Mouse (Mus musculus): Measurements from ENCODE around the gene Lysmd3. TPM values are rescaled to one million over a fixed set of nuclear protein-coding genes. Genes with fewer than 3 reads are reported as not detected.

Gene Lysmd3
- polyA plus RNA-seq, 1 experiment from 2014 or later = 30.2 TPM

DNA sequence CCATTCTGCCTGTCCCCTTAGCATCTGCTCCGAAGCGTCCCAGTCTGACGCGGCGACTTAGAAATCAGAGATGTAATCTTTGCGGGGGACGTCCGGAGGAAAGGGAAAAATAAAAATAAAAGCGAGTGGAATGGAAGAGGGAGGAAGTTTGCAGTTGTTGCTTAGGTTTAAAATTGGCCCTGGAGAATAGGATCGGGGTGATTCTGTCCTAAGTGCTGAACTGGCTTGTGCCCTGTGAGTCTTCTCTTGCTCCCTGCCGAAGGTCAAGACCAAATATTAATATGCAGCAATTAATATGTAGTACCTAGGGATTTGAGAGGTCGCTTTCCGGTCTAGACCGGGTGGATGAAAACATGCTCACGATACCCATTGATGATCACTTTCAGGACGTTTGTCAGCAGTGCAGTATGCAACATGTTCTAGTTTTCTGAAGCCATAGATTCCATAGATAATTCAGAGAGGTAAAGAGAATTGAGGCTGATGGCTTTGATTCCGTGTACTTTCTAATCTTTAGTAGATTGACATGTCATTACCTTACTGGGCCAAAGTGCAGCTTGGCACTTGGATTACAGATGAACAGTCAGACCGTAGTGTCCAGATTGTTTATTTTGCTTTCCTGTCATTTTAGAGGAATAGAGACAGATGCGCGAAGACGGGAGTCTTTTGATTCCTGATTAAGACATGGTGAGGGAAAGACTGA is 740 bp downstream of the Lysmd3 start:
- WGBS = 5% methylated on average over 21 of the region's 21 CpGs
- peak overlapping the region; percentile 73; the same call in 1 of the 2 replicates for H3K27ac ChIP-seq (ENCODE audit: low read length)
- no peaks in the 10 kb centered on the region for H3K9me3 ChIP-seq (ENCODE audit: control insufficient read depth, low read depth, low read length)
- H3K9ac ChIP-seq (replicated peaks; ENCODE audit: low read depth, low read length) = peak overlapping the region; percentile 59
- no peaks in the 10 kb centered on the region for H3K36me3 ChIP-seq (ENCODE audit: control insufficient read depth, insufficient read depth, low read length)
- peak overlapping the region; percentile 73 for H3K4me2 ChIP-seq (replicated peaks; ENCODE audit: low read depth, low read length)
- peak overlapping the region; percentile 71 for H3K4me3 ChIP-seq (ENCODE audit: low read depth, low read length)
- no peak for ATAC-seq (ENCODE audit: insufficient number of reproducible peaks, insufficient read depth, low FRiP score, low read depth)
- H3K4me1 ChIP-seq (ENCODE audit: control insufficient read depth, insufficient read depth, low read length) = peaks cover 3% of the 10 kb centered on the region; the same call in 1 of the 2 replicates
- H3K27me3 ChIP-seq (ENCODE audit: control insufficient read depth, insufficient read depth, low read length) = no peaks in the 10 kb centered on the region

DNA sequence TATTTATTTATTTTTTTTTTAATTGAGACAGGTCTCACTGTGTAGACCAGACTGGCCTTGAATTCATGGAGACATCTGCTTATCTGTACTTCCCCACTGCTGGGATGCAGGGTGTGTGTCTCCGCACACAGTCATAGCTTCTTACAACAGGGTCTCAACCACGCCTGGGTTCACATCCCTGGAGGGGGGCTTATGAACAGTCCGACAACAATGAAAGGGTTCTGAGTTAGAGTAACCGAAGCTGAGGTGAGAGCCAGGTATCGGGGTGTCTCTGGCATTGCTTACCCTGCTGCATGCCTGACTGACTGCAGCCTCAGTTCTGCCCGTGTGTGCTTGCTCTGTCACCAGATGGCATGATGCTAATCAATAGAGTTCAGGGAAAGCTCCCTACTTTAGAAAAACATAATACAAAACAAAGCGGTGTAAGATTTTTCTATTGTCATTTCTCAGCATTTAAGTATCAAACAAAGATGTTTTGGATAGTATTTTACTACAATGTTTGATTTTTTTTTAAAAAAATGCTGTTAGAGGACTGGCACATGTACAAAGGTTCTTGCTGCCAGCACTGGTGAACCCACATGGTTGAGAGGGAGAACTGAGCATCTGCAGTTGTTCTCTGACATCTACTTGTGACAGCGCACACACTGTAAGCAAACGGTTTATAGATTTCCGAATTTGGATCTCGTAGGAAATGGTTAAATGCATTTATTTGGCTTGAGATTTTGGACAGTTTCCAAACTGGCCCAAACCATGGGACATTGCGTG is 6.3 kb downstream of the Lysmd3 start:
- ATAC-seq (ENCODE audit: insufficient number of reproducible peaks, insufficient read depth, low FRiP score, low read depth) = 0 out of 2 replicates have a peak, but pooled peaks have one; percentile 33
- no peak overlapping the region for H3K9ac ChIP-seq (replicated peaks; ENCODE audit: low read depth, low read length)
- H3K4me2 ChIP-seq (replicated peaks; ENCODE audit: low read depth, low read length) = no peak overlapping the region
- H3K4me3 ChIP-seq (ENCODE audit: low read depth, low read length) = no peak overlapping the region
- peaks cover 28% of the 10 kb centered on the region for H3K36me3 ChIP-seq (ENCODE audit: control insufficient read depth, insufficient read depth, low read length)
- no peaks in the 10 kb centered on the region for H3K27me3 ChIP-seq (ENCODE audit: control insufficient read depth, insufficient read depth, low read length)
- peaks cover 3% of the 10 kb centered on the region; the same call in 1 of the 2 replicates for H3K4me1 ChIP-seq (ENCODE audit: control insufficient read depth, insufficient read depth, low read length)
- H3K27ac ChIP-seq (ENCODE audit: low read length) = no peak overlapping the region
- WGBS = 82% methylated on average over 12 of the region's 12 CpGs
- H3K9me3 ChIP-seq (ENCODE audit: control insufficient read depth, low read depth, low read length) = no peaks in the 10 kb centered on the region

DNA sequence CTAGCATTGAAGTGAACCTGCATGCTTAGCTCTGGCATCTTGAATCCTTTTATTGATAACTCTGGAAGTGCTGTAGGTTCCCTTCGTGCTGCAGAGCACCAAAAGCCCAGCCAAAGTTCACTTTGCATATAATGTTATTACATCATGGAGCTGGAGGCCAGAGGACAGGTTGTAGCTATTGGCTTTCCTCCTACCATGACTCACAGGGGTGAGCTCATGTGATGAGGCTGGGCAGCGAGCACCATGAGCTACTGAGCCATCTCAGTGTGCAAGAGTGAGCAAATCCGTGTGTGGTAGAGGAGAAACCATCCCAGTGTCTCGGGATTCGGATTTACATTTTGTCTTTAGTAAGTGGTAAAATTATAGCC is 6.9 kb downstream of the Lysmd3 start:
- ATAC-seq (ENCODE audit: insufficient number of reproducible peaks, insufficient read depth, low FRiP score, low read depth) = no peak
- Histone ChIP-seq H3K4me2 (replicated peaks; ENCODE audit: low read depth, low read length) (no peak overlapping the region), H3K4me3 (ENCODE audit: low read depth, low read length) (no peak overlapping the region), H3K27me3 (ENCODE audit: control insufficient read depth, insufficient read depth, low read length) (no peaks in the 10 kb centered on the region), H3K4me1 (ENCODE audit: control insufficient read depth, insufficient read depth, low read length) (peaks cover 2% of the 10 kb centered on the region; the same call in 1 of the 2 replicates), H3K36me3 (ENCODE audit: control insufficient read depth, insufficient read depth, low read length) (peaks cover 34% of the 10 kb centered on the region), H3K27ac (ENCODE audit: low read length) (no peak overlapping the region), H3K9me3 (ENCODE audit: control insufficient read depth, low read depth, low read length) (no peaks in the 10 kb centered on the region), H3K9ac (replicated peaks; ENCODE audit: low read depth, low read length) (no peak overlapping the region)
- WGBS = 87% methylated on average over 5 of the region's 5 CpGs

DNA sequence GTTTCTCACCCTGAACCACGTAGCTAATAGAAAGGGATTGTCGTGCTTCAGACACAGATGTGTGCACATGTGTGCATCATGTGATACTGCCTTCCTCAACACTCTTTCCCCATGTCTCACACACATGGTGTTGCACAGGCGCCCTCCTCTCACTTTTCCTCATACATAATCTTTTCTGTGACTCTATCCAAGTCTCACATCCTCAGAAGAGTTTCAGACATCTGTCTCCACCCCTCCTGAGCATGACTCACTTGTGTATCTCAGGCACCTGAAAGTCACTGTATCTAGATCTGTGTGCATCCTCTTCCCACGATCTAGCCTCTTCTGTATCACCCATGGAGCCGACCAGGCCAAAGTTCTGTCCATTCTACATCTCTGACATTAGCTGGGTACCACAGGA is 10.2 kb downstream of the Lysmd3 start:
- no peak for ATAC-seq (ENCODE audit: insufficient number of reproducible peaks, insufficient read depth, low FRiP score, low read depth)

DNA sequence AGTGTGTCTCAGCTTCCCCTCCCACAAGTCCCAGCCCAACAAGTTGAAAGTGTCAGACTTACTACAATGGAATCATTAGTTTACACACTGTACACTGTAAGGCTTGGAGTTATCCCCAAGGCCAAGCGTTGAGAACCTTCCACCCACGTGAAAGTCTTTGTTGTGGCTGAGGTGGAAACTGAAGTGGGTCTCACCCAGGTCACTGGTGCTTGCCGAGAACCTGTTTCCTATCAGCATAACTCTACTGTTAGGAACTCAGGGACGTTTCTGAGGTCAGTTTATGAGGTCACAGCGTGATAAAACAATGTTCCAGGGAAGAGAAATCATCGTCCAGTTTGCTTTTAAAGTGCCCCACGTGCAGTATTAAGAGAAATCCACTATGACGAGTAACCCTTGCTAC is 17.9 kb downstream of the Lysmd3 start:
- Histone ChIP-seq H3K4me3 (ENCODE audit: low read depth, low read length) (no peak overlapping the region), H3K9me3 (ENCODE audit: control insufficient read depth, low read depth, low read length) (no peaks in the 10 kb centered on the region), H3K36me3 (ENCODE audit: control insufficient read depth, insufficient read depth, low read length) (peaks cover 10% of the 10 kb centered on the region), H3K27ac (ENCODE audit: low read length) (no peak overlapping the region), H3K27me3 (ENCODE audit: control insufficient read depth, insufficient read depth, low read length) (no peaks in the 10 kb centered on the region), H3K4me1 (ENCODE audit: control insufficient read depth, insufficient read depth, low read length) (no peaks in the 10 kb centered on the region), H3K9ac (replicated peaks; ENCODE audit: low read depth, low read length) (no peak overlapping the region), H3K4me2 (replicated peaks; ENCODE audit: low read depth, low read length) (no peak overlapping the region)
- 70% methylated on average over 8 of the region's 8 CpGs for WGBS
- no peak for ATAC-seq (ENCODE audit: insufficient number of reproducible peaks, insufficient read depth, low FRiP score, low read depth)

More for the DNA sequence above, 10.2 kb downstream of the Lysmd3 start:
- Histone ChIP-seq H3K27me3 (ENCODE audit: control insufficient read depth, insufficient read depth, low read length) (no peaks in the 10 kb centered on the region), H3K4me1 (ENCODE audit: control insufficient read depth, insufficient read depth, low read length) (no peaks in the 10 kb centered on the region), H3K9ac (replicated peaks; ENCODE audit: low read depth, low read length) (no peak overlapping the region), H3K36me3 (ENCODE audit: control insufficient read depth, insufficient read depth, low read length) (peaks cover 40% of the 10 kb centered on the region), H3K9me3 (ENCODE audit: control insufficient read depth, low read depth, low read length) (no peaks in the 10 kb centered on the region), H3K27ac (ENCODE audit: low read length) (no peak overlapping the region), H3K4me3 (ENCODE audit: low read depth, low read length) (no peak overlapping the region), H3K4me2 (replicated peaks; ENCODE audit: low read depth, low read length) (no peak overlapping the region)
- 91% methylated on average over 5 of the region's 5 CpGs for WGBS

DNA sequence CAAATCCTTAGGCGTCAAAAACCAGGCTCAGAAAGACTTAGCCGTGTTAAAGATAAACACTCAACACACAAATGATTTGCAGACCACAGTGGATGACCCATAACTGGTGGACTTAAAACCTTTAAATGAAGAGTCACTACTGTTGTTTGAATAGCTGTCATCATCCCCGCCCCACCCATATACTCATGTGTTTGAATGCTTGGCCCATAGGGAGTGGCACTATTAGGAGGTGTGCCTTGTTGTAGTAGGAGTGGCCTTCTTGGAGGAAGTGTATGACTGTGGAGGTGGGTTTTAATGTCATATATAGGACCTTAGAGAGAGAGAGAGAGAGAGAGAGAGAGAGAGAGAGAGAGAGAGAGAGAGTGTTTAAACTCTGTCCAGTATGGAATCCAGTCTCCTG is 25.6 kb downstream of the Lysmd3 start:
- 81% methylated on average over 3 of the region's 3 CpGs for WGBS
- no peak for ATAC-seq (ENCODE audit: insufficient number of reproducible peaks, insufficient read depth, low FRiP score, low read depth)
- Histone ChIP-seq H3K4me1 (ENCODE audit: control insufficient read depth, insufficient read depth, low read length) (no peaks in the 10 kb centered on the region), H3K27ac (ENCODE audit: low read length) (no peak overlapping the region), H3K4me3 (ENCODE audit: low read depth, low read length) (no peak overlapping the region), H3K9ac (replicated peaks; ENCODE audit: low read depth, low read length) (no peak overlapping the region), H3K27me3 (ENCODE audit: control insufficient read depth, insufficient read depth, low read length) (no peaks in the 10 kb centered on the region), H3K9me3 (ENCODE audit: control insufficient read depth, low read depth, low read length) (no peaks in the 10 kb centered on the region), H3K36me3 (ENCODE audit: control insufficient read depth, insufficient read depth, low read length) (no peaks in the 10 kb centered on the region; the same call in 1 of the 2 replicates), H3K4me2 (replicated peaks; ENCODE audit: low read depth, low read length) (no peak overlapping the region)

DNA sequence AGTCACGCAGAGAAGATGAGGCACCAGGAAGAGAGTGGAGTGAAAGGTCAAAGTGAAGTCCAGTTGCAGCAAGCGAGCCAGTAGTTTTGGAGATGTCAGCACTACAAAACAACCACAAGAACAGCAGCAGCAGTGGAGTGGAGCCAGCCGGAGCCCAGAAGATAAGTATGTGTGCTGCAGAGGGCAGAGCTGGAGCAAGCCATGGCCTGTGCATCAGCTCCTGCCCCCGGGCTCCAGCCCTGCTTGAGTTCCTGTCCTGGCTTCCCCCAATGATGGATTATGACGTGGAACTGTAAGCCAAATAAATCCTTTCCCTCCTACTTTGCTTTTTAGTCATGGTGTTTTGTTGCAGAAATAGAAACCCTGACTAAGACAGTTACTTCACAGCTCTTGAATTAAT is 26.8 kb downstream of the Lysmd3 start:
- Histone ChIP-seq H3K4me3 (ENCODE audit: low read depth, low read length) (no peak overlapping the region), H3K27me3 (ENCODE audit: control insufficient read depth, insufficient read depth, low read length) (no peaks in the 10 kb centered on the region), H3K9ac (replicated peaks; ENCODE audit: low read depth, low read length) (no peak overlapping the region), H3K27ac (ENCODE audit: low read length) (no peak overlapping the region), H3K9me3 (ENCODE audit: control insufficient read depth, low read depth, low read length) (no peaks in the 10 kb centered on the region), H3K4me1 (ENCODE audit: control insufficient read depth, insufficient read depth, low read length) (no peaks in the 10 kb centered on the region), H3K36me3 (ENCODE audit: control insufficient read depth, insufficient read depth, low read length) (no peaks in the 10 kb centered on the region; the same call in 1 of the 2 replicates), H3K4me2 (replicated peaks; ENCODE audit: low read depth, low read length) (no peak overlapping the region)
- WGBS = 69% methylated on average over 5 of the region's 5 CpGs
- ATAC-seq (ENCODE audit: insufficient number of reproducible peaks, insufficient read depth, low FRiP score, low read depth) = no peak

DNA sequence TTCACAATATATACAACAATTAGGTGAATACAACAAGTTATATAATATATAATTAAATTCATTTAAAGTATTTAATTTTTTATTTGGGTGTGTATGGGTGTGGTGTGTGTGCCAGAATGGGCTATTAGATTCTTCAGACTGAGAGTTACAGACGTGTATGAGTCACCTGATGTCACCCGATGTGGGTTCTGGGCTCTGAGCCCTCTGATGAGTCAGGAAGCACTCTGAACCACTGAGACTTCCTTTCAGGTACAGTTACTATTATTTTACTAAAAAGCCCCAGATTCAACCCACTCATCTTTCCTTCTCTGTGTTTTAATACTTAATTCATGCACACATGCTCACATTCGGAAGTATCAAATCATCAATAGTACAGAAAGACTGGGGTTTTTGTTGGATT is 27.4 kb downstream of the Lysmd3 start:
- no peak overlapping the region for H3K9ac ChIP-seq (replicated peaks; ENCODE audit: low read depth, low read length)
- H3K9me3 ChIP-seq (ENCODE audit: control insufficient read depth, low read depth, low read length) = no peaks in the 10 kb centered on the region
- H3K27ac ChIP-seq (ENCODE audit: low read length) = no peak overlapping the region
- 94% methylated on average over 3 of the region's 3 CpGs for WGBS
- no peak overlapping the region for H3K4me3 ChIP-seq (ENCODE audit: low read depth, low read length)
- H3K27me3 ChIP-seq (ENCODE audit: control insufficient read depth, insufficient read depth, low read length) = no peaks in the 10 kb centered on the region
- no peak for ATAC-seq (ENCODE audit: insufficient number of reproducible peaks, insufficient read depth, low FRiP score, low read depth)
- no peak overlapping the region for H3K4me2 ChIP-seq (replicated peaks; ENCODE audit: low read depth, low read length)
- no peaks in the 10 kb centered on the region; the same call in 1 of the 2 replicates for H3K36me3 ChIP-seq (ENCODE audit: control insufficient read depth, insufficient read depth, low read length)
- H3K4me1 ChIP-seq (ENCODE audit: control insufficient read depth, insufficient read depth, low read length) = no peaks in the 10 kb centered on the region
